Mouse (Mus musculus): ENCODE data around the gene Cd274. TPM values are rescaled to one million over a fixed set of nuclear protein-coding genes. Genes with fewer than 3 reads are reported as not detected.

The Cd274 gene
- polyA plus RNA-seq, 1 experiment from 2014 or later, result 0.43 TPM

GRCm38 (mm10) chr19:29383368-29383767 lies 16.1 kb downstream of the Cd274 start:
- Histone ChIP-seq H3K36me3 (no peaks in the 10 kb centered on the region), H3K9ac (no peak overlapping the region), H3K4me3 (no peak overlapping the region), H3K4me2 (replicated peaks) (no peak overlapping the region), H3K27me3 (replicated peaks) (no peaks in the 10 kb centered on the region), H3K4me1 (no peaks in the 10 kb centered on the region), H3K27ac (no peak overlapping the region), H3K9me3 (no peaks in the 10 kb centered on the region)
- ATAC-seq (ENCODE audit: low FRiP score, low read depth), result no peak
- 94% methylated on average over 5 of the region's 5 CpGs for WGBS

- Histone ChIP-seq H3K4me1 (no peaks in the 10 kb centered on the region), H3K36me3 (no peaks in the 10 kb centered on the region), H3K4me2 (replicated peaks) (no peak overlapping the region), H3K27me3 (replicated peaks) (no peaks in the 10 kb centered on the region), H3K9ac (no peak overlapping the region), H3K9me3 (no peaks in the 10 kb centered on the region), H3K27ac (no peak overlapping the region), H3K4me3 (no peak overlapping the region)
- ATAC-seq (ENCODE audit: low FRiP score, low read depth), result no peak
- 89% methylated on average over 9 of the region's 9 CpGs for WGBS
Observed at GRCm38 (mm10) chr19:29384412-29384811, 17.2 kb downstream of the Cd274 start.

GRCm38 (mm10) chr19:29384994-29385393 lies 17.7 kb downstream of the Cd274 start:
- Histone ChIP-seq H3K4me1 (no peaks in the 10 kb centered on the region), H3K9me3 (no peaks in the 10 kb centered on the region), H3K4me2 (replicated peaks) (no peak overlapping the region), H3K9ac (no peak overlapping the region), H3K4me3 (no peak overlapping the region), H3K27ac (no peak overlapping the region), H3K27me3 (replicated peaks) (no peaks in the 10 kb centered on the region), H3K36me3 (no peaks in the 10 kb centered on the region)
- no peak for ATAC-seq (ENCODE audit: low FRiP score, low read depth)
- 90% methylated on average over 6 of the region's 6 CpGs for WGBS

- no peak for ATAC-seq (ENCODE audit: low FRiP score, low read depth)
- no peak overlapping the region for H3K27ac ChIP-seq
- H3K27me3 ChIP-seq (replicated peaks), result no peaks in the 10 kb centered on the region
Observed at GRCm38 (mm10) chr19:29385822-29386221, 18.6 kb downstream of the Cd274 start.

GRCm38 (mm10) chr19:29388818-29389217 lies 21.6 kb downstream of the Cd274 start:
- Histone ChIP-seq H3K4me2 (replicated peaks) (no peak overlapping the region), H3K4me3 (no peak overlapping the region), H3K27me3 (replicated peaks) (no peaks in the 10 kb centered on the region), H3K36me3 (no peaks in the 10 kb centered on the region), H3K9ac (no peak overlapping the region), H3K4me1 (no peaks in the 10 kb centered on the region), H3K27ac (no peak overlapping the region), H3K9me3 (no peaks in the 10 kb centered on the region)
- 89% methylated on average over 1 of the region's 1 CpGs for WGBS
- no peak for ATAC-seq (ENCODE audit: low FRiP score, low read depth)

More at GRCm38 (mm10) chr19:29385822-29386221, 18.6 kb downstream of the Cd274 start:
- no peaks in the 10 kb centered on the region for H3K36me3 ChIP-seq
- WGBS, result 88% methylated on average over 4 of the region's 4 CpGs
- H3K4me3 ChIP-seq, result no peak overlapping the region
- H3K9ac ChIP-seq, result no peak overlapping the region
- H3K9me3 ChIP-seq, result no peaks in the 10 kb centered on the region
- no peaks in the 10 kb centered on the region for H3K4me1 ChIP-seq
- H3K4me2 ChIP-seq (replicated peaks), result no peak overlapping the region

- 93% methylated on average over 5 of the region's 5 CpGs for WGBS
- Histone ChIP-seq H3K9me3 (no peaks in the 10 kb centered on the region), H3K36me3 (no peaks in the 10 kb centered on the region), H3K4me2 (replicated peaks) (no peak overlapping the region), H3K4me3 (no peak overlapping the region), H3K9ac (no peak overlapping the region), H3K27me3 (replicated peaks) (no peaks in the 10 kb centered on the region), H3K27ac (no peak overlapping the region), H3K4me1 (no peaks in the 10 kb centered on the region)
- ATAC-seq (ENCODE audit: low FRiP score, low read depth), result no peak
Observed at GRCm38 (mm10) chr19:29390483-29390882, 23.2 kb downstream of the Cd274 start.

GRCm38 (mm10) chr19:29391279-29391678 lies 24.0 kb downstream of the Cd274 start:
- 83% methylated on average over 4 of the region's 4 CpGs for WGBS
- Histone ChIP-seq H3K9ac (no peak overlapping the region), H3K4me3 (no peak overlapping the region), H3K9me3 (no peaks in the 10 kb centered on the region), H3K27ac (no peak overlapping the region), H3K27me3 (replicated peaks) (no peaks in the 10 kb centered on the region), H3K4me2 (replicated peaks) (no peak overlapping the region), H3K4me1 (no peaks in the 10 kb centered on the region), H3K36me3 (no peaks in the 10 kb centered on the region)
- ATAC-seq (ENCODE audit: low FRiP score, low read depth), result no peak

- no peak overlapping the region for H3K4me2 ChIP-seq (replicated peaks)
- ATAC-seq (ENCODE audit: low FRiP score, low read depth), result no peak
- no peaks in the 10 kb centered on the region for H3K27me3 ChIP-seq (replicated peaks)
Observed at GRCm38 (mm10) chr19:29393333-29393732, 26.1 kb downstream of the Cd274 start.

GRCm38 (mm10) chr19:29394721-29395120 lies 27.5 kb downstream of the Cd274 start:
- no peak for ATAC-seq (ENCODE audit: low FRiP score, low read depth)
- H3K27me3 ChIP-seq (replicated peaks), result no peaks in the 10 kb centered on the region
- no peak overlapping the region for H3K4me2 ChIP-seq (replicated peaks)
- no peak overlapping the region for H3K27ac ChIP-seq
- no peak overlapping the region for H3K4me3 ChIP-seq
- no peaks in the 10 kb centered on the region for H3K4me1 ChIP-seq
- H3K9ac ChIP-seq, result no peak overlapping the region
- no peaks in the 10 kb centered on the region for H3K36me3 ChIP-seq
- 97% methylated on average over 2 of the region's 2 CpGs for WGBS
- H3K9me3 ChIP-seq, result 0 out of 2 replicates have a peak, but pooled peaks cover 6% of the 10 kb centered on the region

More at GRCm38 (mm10) chr19:29393333-29393732, 26.1 kb downstream of the Cd274 start:
- Histone ChIP-seq H3K9ac (no peak overlapping the region), H3K9me3 (0 out of 2 replicates have a peak, but pooled peaks cover 5% of the 10 kb centered on the region), H3K4me1 (no peaks in the 10 kb centered on the region), H3K4me3 (no peak overlapping the region), H3K27ac (no peak overlapping the region), H3K36me3 (no peaks in the 10 kb centered on the region)
- 90% methylated on average over 9 of the region's 9 CpGs for WGBS

- no peak overlapping the region for H3K4me2 ChIP-seq (replicated peaks)
- no peaks in the 10 kb centered on the region for H3K27me3 ChIP-seq (replicated peaks)
- no peaks in the 10 kb centered on the region for H3K36me3 ChIP-seq
- no peak overlapping the region for H3K4me3 ChIP-seq
- no peak overlapping the region for H3K27ac ChIP-seq
- no peak overlapping the region for H3K9ac ChIP-seq
- H3K9me3 ChIP-seq, result 0 out of 2 replicates have a peak, but pooled peaks cover 6% of the 10 kb centered on the region
- H3K4me1 ChIP-seq, result no peaks in the 10 kb centered on the region
- ATAC-seq (ENCODE audit: low FRiP score, low read depth), result no peak
- 85% methylated on average over 1 of the region's 1 CpGs for WGBS
Observed at GRCm38 (mm10) chr19:29396353-29396752, 29.1 kb downstream of the Cd274 start.

- 91% methylated on average over 4 of the region's 4 CpGs for WGBS
Observed at GRCm38 (mm10) chr19:29399786-29400185, 32.5 kb downstream of the Cd274 start.

GRCm38 (mm10) chr19:29400466-29400865 lies 33.2 kb downstream of the Cd274 start:
- Histone ChIP-seq H3K36me3 (no peaks in the 10 kb centered on the region), H3K4me1 (no peaks in the 10 kb centered on the region), H3K27me3 (replicated peaks) (no peaks in the 10 kb centered on the region), H3K9me3 (0 out of 2 replicates have a peak, but pooled peaks cover 6% of the 10 kb centered on the region), H3K9ac (no peak overlapping the region), H3K27ac (no peak overlapping the region), H3K4me2 (replicated peaks) (no peak overlapping the region), H3K4me3 (no peak overlapping the region)
- ATAC-seq (ENCODE audit: low FRiP score, low read depth), result no peak
- WGBS, result 89% methylated on average over 3 of the region's 3 CpGs

More at GRCm38 (mm10) chr19:29399786-29400185, 32.5 kb downstream of the Cd274 start:
- H3K4me3 ChIP-seq, result no peak overlapping the region
- H3K27me3 ChIP-seq (replicated peaks), result no peaks in the 10 kb centered on the region
- H3K9me3 ChIP-seq, result 0 out of 2 replicates have a peak, but pooled peaks cover 6% of the 10 kb centered on the region
- no peak for ATAC-seq (ENCODE audit: low FRiP score, low read depth)
- H3K4me2 ChIP-seq (replicated peaks), result no peak overlapping the region
- H3K4me1 ChIP-seq, result no peaks in the 10 kb centered on the region
- no peaks in the 10 kb centered on the region for H3K36me3 ChIP-seq
- H3K9ac ChIP-seq, result no peak overlapping the region
- H3K27ac ChIP-seq, result no peak overlapping the region

GRCm38 (mm10) chr19:29402621-29403020 lies 35.4 kb downstream of the Cd274 start:
- H3K27me3 ChIP-seq (replicated peaks), result no peaks in the 10 kb centered on the region
- H3K27ac ChIP-seq, result no peak overlapping the region
- H3K4me2 ChIP-seq (replicated peaks), result no peak overlapping the region
- no peak overlapping the region for H3K9ac ChIP-seq
- H3K4me3 ChIP-seq, result no peak overlapping the region
- WGBS, result 97% methylated on average over 4 of the region's 4 CpGs
- 0 out of 2 replicates have a peak, but pooled peaks cover 6% of the 10 kb centered on the region for H3K9me3 ChIP-seq
- ATAC-seq (ENCODE audit: low FRiP score, low read depth), result no peak
- H3K36me3 ChIP-seq, result no peaks in the 10 kb centered on the region
- H3K4me1 ChIP-seq, result no peaks in the 10 kb centered on the region
